Mouse (Mus musculus) monocyte, adult 2 months (primary cell): ENCODE results near the gene Plxna4.

Source experiments
- DNase-seq, 2 experiments: peaks; one replicate each; pipeline ENCODE4 v3.0.0; 2022; ENCODE audit warnings: low spot score in 2 of 2, low read depth in 1 of 2

Gene Plxna4

GRCm38 (mm10) chr6:32355559-32355958 lies 232.4 kb downstream of the Plxna4 start:
- DNase-seq = no peak

- DNase-seq = no peak
These were observed 239.0 kb downstream of the Plxna4 start for GRCm38 (mm10) chr6:32348996-32349395.

GRCm38 (mm10) chr6:32348126-32348525 lies 239.9 kb downstream of the Plxna4 start:
- DNase-seq = no peak

GRCm38 (mm10) chr6:32346015-32346414 lies 242.0 kb downstream of the Plxna4 start:
- no peak for DNase-seq

- no peak for DNase-seq
These were observed 245.3 kb downstream of the Plxna4 start for GRCm38 (mm10) chr6:32342727-32343126.

GRCm38 (mm10) chr6:32342272-32342671 lies 245.7 kb downstream of the Plxna4 start:
- no peak for DNase-seq

- no peak for DNase-seq
These were observed 249.5 kb downstream of the Plxna4 start for GRCm38 (mm10) chr6:32338416-32338943.

GRCm38 (mm10) chr6:32331281-32331680 lies 256.7 kb downstream of the Plxna4 start:
- DNase-seq = no peak

- DNase-seq = no peak
These were observed 257.8 kb downstream of the Plxna4 start for GRCm38 (mm10) chr6:32330034-32330795.

GRCm38 (mm10) chr6:32328028-32328427 lies 260.0 kb downstream of the Plxna4 start:
- no peak for DNase-seq

- DNase-seq = no peak
These were observed 260.8 kb downstream of the Plxna4 start for GRCm38 (mm10) chr6:32327173-32327572.

- DNase-seq = no peak
These were observed 261.6 kb downstream of the Plxna4 start for GRCm38 (mm10) chr6:32326406-32326805.

GRCm38 (mm10) chr6:32325851-32326250 lies 262.1 kb downstream of the Plxna4 start:
- no peak for DNase-seq

- no peak for DNase-seq
These were observed 266.8 kb downstream of the Plxna4 start for GRCm38 (mm10) chr6:32321187-32321586.

GRCm38 (mm10) chr6:32320254-32320653 lies 267.7 kb downstream of the Plxna4 start:
- no peak for DNase-seq

- DNase-seq = no peak
These were observed 270.5 kb downstream of the Plxna4 start for GRCm38 (mm10) chr6:32317470-32317869.

- no peak for DNase-seq
These were observed 273.0 kb downstream of the Plxna4 start for GRCm38 (mm10) chr6:32315011-32315450.

GRCm38 (mm10) chr6:32309147-32309546 lies 278.8 kb downstream of the Plxna4 start:
- no peak for DNase-seq

GRCm38 (mm10) chr6:32300611-32301010 lies 287.4 kb downstream of the Plxna4 start:
- DNase-seq = no peak

GRCm38 (mm10) chr6:32281457-32281856 lies 306.5 kb downstream of the Plxna4 start:
- no peak for DNase-seq

GRCm38 (mm10) chr6:32280728-32281127 lies 307.3 kb downstream of the Plxna4 start:
- no peak for DNase-seq

GRCm38 (mm10) chr6:32271463-32271862 lies 316.5 kb downstream of the Plxna4 start:
- no peak for DNase-seq

- DNase-seq = no peak
These were observed 321.9 kb downstream of the Plxna4 start for GRCm38 (mm10) chr6:32266085-32266484.
